Mouse (Mus musculus): ENCODE measurements around the gene Cldn19.
A peak's percentile ranks its signal among the peaks of the same experiment; 100 is the strongest.

- TF ChIP-seq EP300 (IDR thresholded peaks at IDR 0.05; ENCODE audit: low read depth) (no peak), CTCF (IDR thresholded peaks at IDR 0.05; ENCODE audit: low read depth) (peak; percentile 92)
Observed at GRCm38 (mm10) chr4:119223696-119224095, 31.5 kb upstream of the Cldn19 start.
